ENCODE assay signal across 22 mouse cellular contexts in genomic region chr2:167243831-167244563, GRCm38 (mm10). TPM values are rescaled to one million over a fixed set of nuclear protein-coding genes. Genes with fewer than 3 reads are reported as not detected.
DNase-seq lines count a peak whose midpoint lies in the region; ATAC-seq lines count a peak whose summit lies in the region.
"Had no signal": no experiment of that assay in that cellular context is flagged by ENCODE, and none has a peak within 500 bp of the region (broad histone marks: within the 10 kb centered on the region; RNA-seq: fewer than 3 reads in every experiment).

No protein-coding gene starts in this region.

- H3K4me2 ChIP-seq in lung, embryonic 16.5 days (ENCODE audit: low read depth, low read length): no peak overlapping the region
- H3K4me2 ChIP-seq in midbrain, embryonic 11.5 days: no peak overlapping the region
- H3K4me2 ChIP-seq in midbrain, embryonic 15.5 days: no peak overlapping the region
- H3K4me2 ChIP-seq: embryonic facial prominence, embryonic 12.5 days; forebrain, embryonic 15.5 days; hindbrain, embryonic 12.5 days had no signal

- H3K4me3 ChIP-seq in lung, embryonic 16.5 days (ENCODE audit: low read length): no peak overlapping the region
- H3K4me3 ChIP-seq in midbrain, embryonic 11.5 days (ENCODE audit: low read depth, low read length): no peak overlapping the region
- no peak overlapping the region for H3K4me3 ChIP-seq in midbrain, embryonic 15.5 days
- H3K4me3 ChIP-seq: embryonic facial prominence, embryonic 12.5 days; erythroblast, embryonic 14.5 days; forebrain, embryonic 15.5 days; heart, embryonic 10.5 days; hindbrain, embryonic 12.5 days had no signal

- WGBS in lung, embryonic 16.5 days: 80% methylated on average over 4 of the region's 4 CpGs
- 96% methylated on average over 4 of the region's 4 CpGs for WGBS in midbrain, embryonic 11.5 days
- 95% methylated on average over 4 of the region's 4 CpGs for WGBS in midbrain, embryonic 15.5 days

- H3K9ac ChIP-seq in lung, embryonic 16.5 days (ENCODE audit: low read length): no peak overlapping the region
- H3K9ac ChIP-seq in midbrain, embryonic 11.5 days (ENCODE audit: low read length): no peak overlapping the region
- no peak overlapping the region for H3K9ac ChIP-seq in midbrain, embryonic 15.5 days
- H3K9ac ChIP-seq: embryonic facial prominence, embryonic 12.5 days; forebrain, embryonic 15.5 days; hindbrain, embryonic 12.5 days had no signal

- no peak for DNase-seq in lung, adult 18-20 months
- peak; percentile 17 for DNase-seq in midbrain, embryonic 11.5 days (ENCODE audit: low spot score, missing footprints)
- peak; percentile 29 for DNase-seq in lung, postnatal 14 days
- DNase-seq in frontal cortex, postnatal 14 days (ENCODE audit: low spot score in 2 of 2): no peak
- DNase-seq in right cerebral cortex, adult 18-20 months: no peak
- DNase-seq: adrenal gland, adult 8-10 months; adrenal gland, postnatal 36 days; cerebellum, adult 2 months; cerebellum, postnatal 14 days; embryo, embryonic 11 days; gastrocnemius, postnatal 10 days; heart, adult 18-20 months; heart, postnatal 10 days; heart, postnatal 4 days had no signal

- peaks cover 12% of the 10 kb centered on the region for H3K4me1 ChIP-seq in lung, embryonic 16.5 days (replicated peaks; ENCODE audit: control insufficient read depth, insufficient read depth, low read length)
- H3K4me1 ChIP-seq in midbrain, embryonic 11.5 days (ENCODE audit: control insufficient read depth, insufficient read depth, low read length): peaks cover 6% of the 10 kb centered on the region; the same call in 1 of the 2 replicates
- H3K4me1 ChIP-seq in midbrain, embryonic 15.5 days: peaks cover 11% of the 10 kb centered on the region

- ATAC-seq in lung, embryonic 16.5 days (ENCODE audit: low read depth): peak; percentile 61
- no peak for ATAC-seq in midbrain, embryonic 11.5 days (ENCODE audit: low FRiP score)
- no peak for ATAC-seq in midbrain, embryonic 15.5 days (replicated peaks)
- ATAC-seq: forebrain, embryonic 15.5 days; hindbrain, embryonic 16.5 days had no signal

- H3K36me3 ChIP-seq in lung, embryonic 16.5 days (ENCODE audit: control insufficient read depth, insufficient read depth, low read length): no peaks in the 10 kb centered on the region
- no peaks in the 10 kb centered on the region for H3K36me3 ChIP-seq in midbrain, embryonic 11.5 days (ENCODE audit: control insufficient read depth, insufficient read depth, low read length)
- H3K36me3 ChIP-seq in midbrain, embryonic 15.5 days (replicated peaks): no peaks in the 10 kb centered on the region
- H3K36me3 ChIP-seq: embryonic facial prominence, embryonic 12.5 days; forebrain, embryonic 15.5 days; heart, embryonic 10.5 days; hindbrain, embryonic 12.5 days had no signal

- peaks cover 5% of the 10 kb centered on the region for H3K9me3 ChIP-seq in lung, embryonic 16.5 days (ENCODE audit: control insufficient read depth, low read length)
- H3K9me3 ChIP-seq in midbrain, embryonic 11.5 days (ENCODE audit: control insufficient read depth, low read length): no peaks in the 10 kb centered on the region
- no peaks in the 10 kb centered on the region for H3K9me3 ChIP-seq in midbrain, embryonic 15.5 days
- H3K9me3 ChIP-seq: forebrain, embryonic 15.5 days; heart, embryonic 10.5 days had no signal

- H3K27me3 ChIP-seq in lung, embryonic 16.5 days (ENCODE audit: control insufficient read depth, insufficient read depth, low read depth, low read length): no peaks in the 10 kb centered on the region
- H3K27me3 ChIP-seq in midbrain, embryonic 11.5 days (ENCODE audit: control insufficient read depth, insufficient read depth, low read length): no peaks in the 10 kb centered on the region
- peaks cover 7% of the 10 kb centered on the region; the same call in 1 of the 2 replicates for H3K27me3 ChIP-seq in midbrain, embryonic 15.5 days (replicated peaks)
- H3K27me3 ChIP-seq: embryonic facial prominence, embryonic 12.5 days had no signal

- no peak overlapping the region for H3K27ac ChIP-seq in lung, embryonic 16.5 days (ENCODE audit: low read length)
- H3K27ac ChIP-seq in midbrain, embryonic 11.5 days (ENCODE audit: low read depth, low read length): no peak overlapping the region
- no peak overlapping the region for H3K27ac ChIP-seq in midbrain, embryonic 15.5 days
- H3K27ac ChIP-seq: embryonic facial prominence, embryonic 12.5 days; forebrain, embryonic 15.5 days; heart, embryonic 10.5 days; hindbrain, embryonic 12.5 days had no signal

RNA-seq across cellular contexts. Expression of gene Ptgis, which starts 3.6 kb away (rescaled TPM):
- polyA plus RNA-seq in lung, embryonic 16.5 days (2015; fragmentation: Nextera tagmentation; extraction: Ambion mirVana): 14.4 and 15.8 TPM in 2 replicates
- 9.4 and 11.2 TPM in 2 replicates for polyA plus RNA-seq in midbrain, embryonic 11.5 days (2014; fragmentation: Nextera tagmentation; extraction: Ambion mirVana)
- polyA plus RNA-seq in midbrain, embryonic 15.5 days (2015; fragmentation: Nextera tagmentation; extraction: Ambion mirVana): 4.3 and 4.8 TPM in 2 replicates
- polyA plus RNA-seq: erythroblast, embryonic 14.5 days had no signal

RNA-seq across cellular contexts. Expression of gene Kcnb1, which starts 54.0 kb away (rescaled TPM):
- 0.45 and 0.65 TPM in 2 replicates for polyA plus RNA-seq in lung, embryonic 16.5 days (2015; fragmentation: Nextera tagmentation; extraction: Ambion mirVana)
- 0.75 and 0.96 TPM in 2 replicates for polyA plus RNA-seq in midbrain, embryonic 11.5 days (2014; fragmentation: Nextera tagmentation; extraction: Ambion mirVana)
- 3.3 and 3.5 TPM in 2 replicates for polyA plus RNA-seq in midbrain, embryonic 15.5 days (2015; fragmentation: Nextera tagmentation; extraction: Ambion mirVana)
- polyA plus RNA-seq: erythroblast, embryonic 14.5 days had no signal

Comparison
In these comparisons a context has a peak if more than half of its experiments do, and no peak if none do; other contexts are left out.
1. DNase-seq: peak in midbrain, embryonic 11.5 days (single experiment) and lung, postnatal 14 days (single experiment); none in lung, adult 18-20 months (0 of 2), frontal cortex, postnatal 14 days (0 of 2) and right cerebral cortex, adult 18-20 months (single experiment).